Mouse (Mus musculus) urinary bladder, postnatal 25 days (tissue): ENCODE data around the gene Hilpda.

Experiments used
- DNase-seq: peaks from one replicate; pipeline ENCODE4 v3.0.0; 2022; ENCODE audit warnings: low spot score

The Hilpda gene

GRCm38 (mm10) chr6:29272312-29273072 is at the start of gene Hilpda:
Hilpda (plus strand) TSS chr6:29272488.
- DNase-seq: peak; percentile 89

GRCm38 (mm10) chr6:29229265-29229913 is 42.9 kb upstream of the Hilpda start:
- no peak for DNase-seq

- DNase-seq: no peak
Observed at GRCm38 (mm10) chr6:29230386-29230785, 41.9 kb upstream of the Hilpda start.

- DNase-seq: no peak
Observed at GRCm38 (mm10) chr6:29231799-29232198, 40.5 kb upstream of the Hilpda start.

- no peak for DNase-seq
Observed at GRCm38 (mm10) chr6:29232321-29232720, 40.0 kb upstream of the Hilpda start.

GRCm38 (mm10) chr6:29233710-29234109 is 38.6 kb upstream of the Hilpda start:
- DNase-seq: no peak

- DNase-seq: no peak
Observed at GRCm38 (mm10) chr6:29234272-29234671, 38.0 kb upstream of the Hilpda start.

GRCm38 (mm10) chr6:29240806-29241205 is 31.5 kb upstream of the Hilpda start:
- peak; percentile 43 for DNase-seq

GRCm38 (mm10) chr6:29241697-29242096 is 30.6 kb upstream of the Hilpda start:
- no peak for DNase-seq

GRCm38 (mm10) chr6:29242265-29242664 is 30.0 kb upstream of the Hilpda start:
- DNase-seq: no peak

- DNase-seq: no peak
Observed at GRCm38 (mm10) chr6:29245272-29246120, 26.8 kb upstream of the Hilpda start.

GRCm38 (mm10) chr6:29246183-29246582 is 26.1 kb upstream of the Hilpda start:
- no peak for DNase-seq

- DNase-seq: no peak
Observed at GRCm38 (mm10) chr6:29246585-29246984, 25.7 kb upstream of the Hilpda start.

- no peak for DNase-seq
Observed at GRCm38 (mm10) chr6:29247072-29247471, 25.2 kb upstream of the Hilpda start.

- DNase-seq: no peak
Observed at GRCm38 (mm10) chr6:29259418-29259817, 12.9 kb upstream of the Hilpda start.

- DNase-seq: no peak
Observed at GRCm38 (mm10) chr6:29261831-29262230, 10.5 kb upstream of the Hilpda start.

GRCm38 (mm10) chr6:29263650-29264455 is 8.4 kb upstream of the Hilpda start:
- no peak for DNase-seq

GRCm38 (mm10) chr6:29264456-29264781 is 7.9 kb upstream of the Hilpda start:
- no peak for DNase-seq

GRCm38 (mm10) chr6:29266936-29267335 is 5.4 kb upstream of the Hilpda start:
- no peak for DNase-seq

- DNase-seq: no peak
Observed at GRCm38 (mm10) chr6:29269006-29269668, 3.2 kb upstream of the Hilpda start.

- DNase-seq: no peak
Observed at GRCm38 (mm10) chr6:29270961-29271360, 1.3 kb upstream of the Hilpda start.
